Comparison of ENCODE assay signal across 7 mouse cellular contexts in genomic region chr3:96173185-96173584, GRCm38 (mm10). TPM values are rescaled to one million over a fixed set of nuclear protein-coding genes. Genes with fewer than 3 reads are reported as not detected.
A peak's percentile ranks its signal among the peaks of the same experiment; 100 is the strongest.
DNase-seq lines count a peak whose midpoint lies in the region; ATAC-seq and TF ChIP-seq lines count a peak whose summit lies in the region.

No protein-coding gene starts in this region.

- H3K36me3 ChIP-seq in lung, embryonic 16.5 days (ENCODE audit: control insufficient read depth, insufficient read depth, low read length), result peaks cover 33% of the 10 kb centered on the region
- H3K36me3 ChIP-seq in limb, embryonic 12.5 days, result peaks cover 67% of the 10 kb centered on the region
- H3K36me3 ChIP-seq in stomach, embryonic 14.5 days (ENCODE audit: control insufficient read depth, insufficient read depth, low read length), result peaks cover 32% of the 10 kb centered on the region

- ATAC-seq in lung, embryonic 16.5 days (ENCODE audit: low read depth), result no peak
- ATAC-seq in limb, embryonic 12.5 days (ENCODE audit: insufficient number of reproducible peaks, insufficient read depth, low FRiP score, low TSS enrichment, low read depth), result no peak
- no peak for ATAC-seq in stomach, embryonic 14.5 days (ENCODE audit: insufficient number of reproducible peaks, insufficient read depth, low FRiP score, low read depth)

- no peak for TF ChIP-seq POLR2A in embryonic fibroblast, embryonic 13.5 days (IDR thresholded peaks at IDR 0.05; ENCODE audit: low read depth, low read length)

- H3K4me2 ChIP-seq in lung, embryonic 16.5 days (ENCODE audit: low read depth, low read length), result peak overlapping the region; percentile 80
- H3K4me2 ChIP-seq in limb, embryonic 12.5 days, result peak overlapping the region; percentile 82
- peak overlapping the region; percentile 94 for H3K4me2 ChIP-seq in stomach, embryonic 14.5 days (replicated peaks; ENCODE audit: low read depth, low read length)

- peaks cover 28% of the 10 kb centered on the region for H3K4me1 ChIP-seq in lung, embryonic 16.5 days (replicated peaks; ENCODE audit: control insufficient read depth, insufficient read depth, low read length)
- H3K4me1 ChIP-seq in embryonic fibroblast, embryonic 13.5 days (ENCODE audit: control insufficient read depth, insufficient read depth, low read length), result peaks cover 4% of the 10 kb centered on the region; the same call in 1 of the 2 replicates
- peaks cover 33% of the 10 kb centered on the region for H3K4me1 ChIP-seq in limb, embryonic 12.5 days (replicated peaks)
- peaks cover 10% of the 10 kb centered on the region; the same call in 1 of the 2 replicates for H3K4me1 ChIP-seq in stomach, embryonic 14.5 days (ENCODE audit: control insufficient read depth, insufficient read depth, low read length)

- H3K27me3 ChIP-seq in lung, embryonic 16.5 days (ENCODE audit: control insufficient read depth, insufficient read depth, low read depth, low read length), result no peaks in the 10 kb centered on the region
- no peaks in the 10 kb centered on the region for H3K27me3 ChIP-seq in limb, embryonic 12.5 days
- no peaks in the 10 kb centered on the region for H3K27me3 ChIP-seq in stomach, embryonic 14.5 days (ENCODE audit: control insufficient read depth, insufficient read depth, low read length)

- H3K9ac ChIP-seq in lung, embryonic 16.5 days (ENCODE audit: low read length), result peak overlapping the region; percentile 90
- peak overlapping the region; percentile 77 for H3K9ac ChIP-seq in limb, embryonic 12.5 days (replicated peaks)
- peak overlapping the region; percentile 79 for H3K9ac ChIP-seq in stomach, embryonic 14.5 days (replicated peaks; ENCODE audit: low read depth, low read length)

- WGBS in lung, embryonic 16.5 days, result 33% methylated on average over 7 of the region's 7 CpGs
- 36% methylated on average over 7 of the region's 7 CpGs for WGBS in limb, embryonic 12.5 days
- WGBS in stomach, embryonic 14.5 days, result 36% methylated on average over 7 of the region's 7 CpGs

- H3K27ac ChIP-seq in lung, embryonic 16.5 days (ENCODE audit: low read length), result no peak overlapping the region
- peak overlapping the region; percentile 73; the same call in 1 of the 2 replicates for H3K27ac ChIP-seq in embryonic fibroblast, embryonic 13.5 days (ENCODE audit: insufficient read depth, low read length)
- H3K27ac ChIP-seq in limb, embryonic 12.5 days, result no peak overlapping the region
- no peak overlapping the region for H3K27ac ChIP-seq in stomach, embryonic 14.5 days (ENCODE audit: low read length)

- H3K4me3 ChIP-seq in lung, embryonic 16.5 days (ENCODE audit: low read length), result peak overlapping the region; percentile 96
- H3K4me3 ChIP-seq in embryonic fibroblast, embryonic 13.5 days (ENCODE audit: insufficient read depth, low read length), result peak overlapping the region; percentile 81
- H3K4me3 ChIP-seq in limb, embryonic 12.5 days (replicated peaks), result peak overlapping the region; percentile 72
- H3K4me3 ChIP-seq in stomach, embryonic 14.5 days (ENCODE audit: low read depth, low read length), result peak overlapping the region; percentile 98

- intact Hi-C loops in left cerebral cortex, postnatal 25 days (cut with DNase I), result loop anchor here (2.0 kb wide), 1 partner anchor 68 kb away; the partner anchor contains the start of gene Otud7b

- no peak for DNase-seq in lung, postnatal 25 days (ENCODE audit: low spot score)
- no peak for DNase-seq in left cerebral cortex, postnatal 25 days (ENCODE audit: low spot score in 2 of 2)
- DNase-seq in layer of hippocampus, postnatal 14 days (ENCODE audit: low spot score in 2 of 2), result no peak

- TF ChIP-seq CTCF in embryonic fibroblast, embryonic 13.5 days (IDR thresholded peaks at IDR 0.05; ENCODE audit: borderline replicate concordance, insufficient read depth, low read length), result no peak

- H3K9me3 ChIP-seq in lung, embryonic 16.5 days (ENCODE audit: control insufficient read depth, low read length), result no peaks in the 10 kb centered on the region
- no peaks in the 10 kb centered on the region for H3K9me3 ChIP-seq in limb, embryonic 12.5 days
- H3K9me3 ChIP-seq in stomach, embryonic 14.5 days (ENCODE audit: control insufficient read depth, low read depth, low read length), result no peaks in the 10 kb centered on the region

RNA-seq across cellular contexts. Expression of gene Sf3b4, which starts 1.1 kb away (rescaled TPM):
- 143 and 167 TPM in 2 replicates for polyA plus RNA-seq in lung, embryonic 16.5 days (2015; fragmentation: Nextera tagmentation; extraction: Ambion mirVana)
- polyA plus RNA-seq in embryonic fibroblast, embryonic 13.5 days (2011; ENCODE audit: insufficient read length, low read depth, missing spikeins), result 63.3 and 70.6 TPM in 2 replicates
- 178 and 209 TPM in 2 replicates for polyA plus RNA-seq in limb, embryonic 12.5 days (2016; fragmentation: Nextera tagmentation; extraction: Ambion mirVana)
- 161 and 166 TPM in 2 replicates for polyA plus RNA-seq in stomach, embryonic 14.5 days (2014; fragmentation: Nextera tagmentation; extraction: Ambion mirVana)
- 10 to 100 TPM; 39.6 to 43.4 TPM for total RNA-seq in left cerebral cortex, postnatal 25 days (2021)
- 10 to 100 TPM; 48.6 to 52.4 TPM for total RNA-seq in layer of hippocampus, postnatal 14 days (2021)

RNA-seq across cellular contexts. Expression of gene Sv2a, which starts 7.8 kb away (rescaled TPM):
- 2.3 and 2.6 TPM in 2 replicates for polyA plus RNA-seq in lung, embryonic 16.5 days (2015; fragmentation: Nextera tagmentation; extraction: Ambion mirVana)
- polyA plus RNA-seq in embryonic fibroblast, embryonic 13.5 days (2011; ENCODE audit: insufficient read length, low read depth, missing spikeins), result 1.8 and 2.0 TPM in 2 replicates
- polyA plus RNA-seq in limb, embryonic 12.5 days (2016; fragmentation: Nextera tagmentation; extraction: Ambion mirVana), result 5.6 and 5.9 TPM in 2 replicates
- polyA plus RNA-seq in stomach, embryonic 14.5 days (2014; fragmentation: Nextera tagmentation; extraction: Ambion mirVana), result 5.7 and 6.5 TPM in 2 replicates
- 100 to 1,000 TPM; 429 to 435 TPM for total RNA-seq in left cerebral cortex, postnatal 25 days (2021)
- total RNA-seq in layer of hippocampus, postnatal 14 days (2021), result 100 to 1,000 TPM; 360 to 375 TPM

RNA-seq across cellular contexts. Expression of gene Mtmr11, which starts 11.4 kb away (rescaled TPM):
- 13.0 and 14.0 TPM in 2 replicates for polyA plus RNA-seq in lung, embryonic 16.5 days (2015; fragmentation: Nextera tagmentation; extraction: Ambion mirVana)
- polyA plus RNA-seq in embryonic fibroblast, embryonic 13.5 days (2011; ENCODE audit: insufficient read length, low read depth, missing spikeins), result 41.8 and 52.6 TPM in 2 replicates
- 31.3 and 34.0 TPM in 2 replicates for polyA plus RNA-seq in limb, embryonic 12.5 days (2016; fragmentation: Nextera tagmentation; extraction: Ambion mirVana)
- 20.8 and 24.6 TPM in 2 replicates for polyA plus RNA-seq in stomach, embryonic 14.5 days (2014; fragmentation: Nextera tagmentation; extraction: Ambion mirVana)
- total RNA-seq in left cerebral cortex, postnatal 25 days (2021), result 1 to 10 TPM; 6.4 to 6.8 TPM
- total RNA-seq in layer of hippocampus, postnatal 14 days (2021), result 1 to 10 TPM; 5.8 to 7.8 TPM

RNA-seq across cellular contexts. Expression of gene Bola1, which starts 46.3 kb away (rescaled TPM):
- 51.4 and 51.6 TPM in 2 replicates for polyA plus RNA-seq in lung, embryonic 16.5 days (2015; fragmentation: Nextera tagmentation; extraction: Ambion mirVana)
- 9.6 and 10.4 TPM in 2 replicates for polyA plus RNA-seq in embryonic fibroblast, embryonic 13.5 days (2011; ENCODE audit: insufficient read length, low read depth, missing spikeins)
- 54.6 and 56.3 TPM in 2 replicates for polyA plus RNA-seq in limb, embryonic 12.5 days (2016; fragmentation: Nextera tagmentation; extraction: Ambion mirVana)
- polyA plus RNA-seq in stomach, embryonic 14.5 days (2014; fragmentation: Nextera tagmentation; extraction: Ambion mirVana), result 52.7 and 61.3 TPM in 2 replicates
- 10 to 100 TPM; 15.6 to 16.9 TPM for total RNA-seq in left cerebral cortex, postnatal 25 days (2021)
- total RNA-seq in layer of hippocampus, postnatal 14 days (2021), result 10 to 100 TPM; 16.1 to 21.2 TPM

RNA-seq across cellular contexts. Expression of gene Hist2h2ab, which starts 46.5 kb away (rescaled TPM):
- 1.3 and 1.9 TPM in 2 replicates for polyA plus RNA-seq in lung, embryonic 16.5 days (2015; fragmentation: Nextera tagmentation; extraction: Ambion mirVana)
- polyA plus RNA-seq in embryonic fibroblast, embryonic 13.5 days (2011; ENCODE audit: insufficient read length, low read depth, missing spikeins), result not detected in 2 replicates
- polyA plus RNA-seq in limb, embryonic 12.5 days (2016; fragmentation: Nextera tagmentation; extraction: Ambion mirVana), result 1.7 and 2.0 TPM in 2 replicates
- polyA plus RNA-seq in stomach, embryonic 14.5 days (2014; fragmentation: Nextera tagmentation; extraction: Ambion mirVana), result 1.6 and 2.6 TPM in 2 replicates
- 1 to 10 TPM; 4.8 to 8.9 TPM for total RNA-seq in left cerebral cortex, postnatal 25 days (2021)
- total RNA-seq in layer of hippocampus, postnatal 14 days (2021), result 10 to 100 TPM in 1 of 2 experiments, 1 to 10 TPM in 1; 9.4 to 10.4 TPM
